Mouse (Mus musculus): Measurements from ENCODE around the gene Pigm. TPM values are rescaled to one million over a fixed set of nuclear protein-coding genes. Genes with fewer than 3 reads are reported as not detected.
A peak's percentile ranks its signal among the peaks of the same experiment; 100 is the strongest.

The Pigm gene
- total RNA-seq, 2 experiments from 2014 or later: 7.8 to 8.3 TPM

GRCm38 (mm10) chr1:172406077-172406706 lies 29.8 kb downstream of the Pigm start:
- intact Hi-C loops (cut with DNase I): no loop called here

DNA sequence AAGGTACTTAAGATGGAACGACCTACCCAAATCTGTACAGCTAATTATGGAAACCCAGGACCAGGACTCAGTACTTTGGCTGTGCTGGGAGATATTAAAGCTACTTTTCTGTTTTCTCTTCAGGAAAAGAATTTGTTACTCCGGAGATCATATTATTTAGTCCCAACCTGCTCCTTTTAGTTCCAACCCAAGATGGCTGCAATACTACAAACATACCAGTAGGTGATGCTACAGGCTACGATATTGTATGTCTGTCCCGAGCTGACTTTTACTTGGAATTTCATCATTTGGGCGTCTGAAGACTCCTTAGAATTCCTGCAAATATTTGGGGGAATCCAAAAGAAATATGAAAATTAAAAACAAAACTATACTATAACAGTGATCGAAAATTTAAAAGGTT lies 32.6 kb downstream of the Pigm start:
- intact Hi-C loops (cut with DNase I): no loop called here
- DNase-seq (ENCODE audit: low spot score in 2 of 2): no peak

More at GRCm38 (mm10) chr1:172406077-172406706, 29.8 kb downstream of the Pigm start:
- no peak for DNase-seq (ENCODE audit: low spot score in 2 of 2)

GRCm38 (mm10) chr1:172409431-172409830 lies 33.1 kb downstream of the Pigm start:
- intact Hi-C loops (cut with DNase I): no loop called here
- no peak for DNase-seq (ENCODE audit: low spot score in 2 of 2)

GRCm38 (mm10) chr1:172410806-172411205 lies 34.5 kb downstream of the Pigm start:
- intact Hi-C loops (cut with DNase I): loop anchor here (5.0 kb wide), 2 partner anchors 206 to 221 kb away; partner anchors contain the start of gene Dusp23
- peak; percentile 23 to 46 for DNase-seq (ENCODE audit: low spot score in 2 of 2)

DNA sequence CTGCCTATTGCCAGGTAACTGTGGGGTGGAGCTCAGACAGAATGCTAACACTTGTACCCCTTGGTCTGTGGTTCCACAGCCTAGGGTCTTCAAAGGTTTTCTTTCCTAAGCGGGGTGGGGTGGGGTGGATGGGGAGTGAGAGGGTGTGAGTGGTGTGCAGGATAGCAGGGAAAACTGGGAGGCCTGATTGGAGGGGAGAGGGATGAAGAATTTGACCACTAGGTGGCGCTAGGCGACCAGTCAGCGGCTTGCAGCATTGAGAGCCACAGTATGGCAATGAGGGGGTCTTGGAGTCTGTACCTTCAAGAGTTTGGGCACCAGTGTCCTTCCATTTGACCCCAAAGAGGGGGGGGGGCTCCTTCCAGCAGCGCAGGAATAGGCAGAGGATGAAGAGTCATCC lies 35.9 kb downstream of the Pigm start:
- intact Hi-C loops (cut with DNase I): loop anchor here (1.0 to 5.0 kb wide), 3 partner anchors 78 to 220 kb away; partner anchors contain the start of gene Dusp23
- DNase-seq (ENCODE audit: low spot score in 2 of 2): peak; percentile 65 to 73

GRCm38 (mm10) chr1:172413491-172414230 lies 37.3 kb downstream of the Pigm start:
- no peak for DNase-seq (ENCODE audit: low spot score in 2 of 2)
- intact Hi-C loops (cut with DNase I): loop anchor here (2.0 to 5.0 kb wide), 3 partner anchors 204 to 987 kb away; partner anchors contain the start of gene Dusp23

DNA sequence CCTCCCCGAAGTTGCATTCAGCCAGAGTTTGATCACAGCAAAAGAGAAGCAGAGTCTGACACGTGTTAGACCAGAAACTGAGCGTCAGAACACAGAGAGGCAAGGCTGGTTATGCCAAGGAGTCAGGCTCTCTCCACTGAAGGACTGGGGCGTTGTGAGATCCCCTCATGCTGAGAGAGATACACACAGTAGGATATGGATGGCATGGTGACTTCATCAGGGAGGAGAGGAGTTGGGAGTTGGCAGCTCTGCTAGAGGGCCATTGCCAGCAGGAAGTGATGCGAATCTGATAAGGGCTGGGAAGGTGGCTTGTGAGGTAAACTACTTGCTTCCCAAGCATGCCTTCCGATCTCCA lies 37.9 kb downstream of the Pigm start:
- no peak for DNase-seq (ENCODE audit: low spot score in 2 of 2)
- intact Hi-C loops (cut with DNase I): loop anchor here (2.0 to 5.0 kb wide), 3 partner anchors 203 to 987 kb away; partner anchors contain the start of gene Dusp23

- intact Hi-C loops (cut with DNase I): loop anchor here (2.0 kb wide), 1 partner anchor 986 kb away; no protein-coding TSS in a partner anchor
- no peak for DNase-seq (ENCODE audit: low spot score in 2 of 2)
These were observed 38.7 kb downstream of the Pigm start for GRCm38 (mm10) chr1:172415061-172415460.

DNA sequence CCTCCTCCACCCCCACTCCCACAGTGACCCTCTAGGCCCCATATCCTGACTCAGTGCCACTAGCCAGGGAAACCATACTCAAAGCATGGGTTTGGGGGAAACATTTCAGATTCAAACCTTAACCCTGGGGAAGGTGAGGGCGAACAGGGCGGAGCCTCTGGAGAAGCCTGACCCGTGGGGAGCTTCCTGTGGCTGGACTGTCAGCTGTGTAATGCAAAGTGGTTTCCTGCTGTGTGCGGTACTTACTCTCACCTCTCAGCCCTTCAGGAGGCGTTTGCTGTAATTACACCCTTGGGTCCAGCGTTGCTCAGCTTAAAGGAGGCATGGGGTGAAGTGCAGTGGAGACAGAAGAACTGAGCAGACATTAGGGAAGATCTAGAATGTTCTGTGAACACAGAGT lies 41.8 kb downstream of the Pigm start:
- DNase-seq (ENCODE audit: low spot score in 2 of 2): no peak
- intact Hi-C loops (cut with DNase I): no loop called here

- intact Hi-C loops (cut with DNase I): no loop called here
- no peak for DNase-seq (ENCODE audit: low spot score in 2 of 2)
These were observed 42.3 kb downstream of the Pigm start for GRCm38 (mm10) chr1:172418642-172419041.

DNA sequence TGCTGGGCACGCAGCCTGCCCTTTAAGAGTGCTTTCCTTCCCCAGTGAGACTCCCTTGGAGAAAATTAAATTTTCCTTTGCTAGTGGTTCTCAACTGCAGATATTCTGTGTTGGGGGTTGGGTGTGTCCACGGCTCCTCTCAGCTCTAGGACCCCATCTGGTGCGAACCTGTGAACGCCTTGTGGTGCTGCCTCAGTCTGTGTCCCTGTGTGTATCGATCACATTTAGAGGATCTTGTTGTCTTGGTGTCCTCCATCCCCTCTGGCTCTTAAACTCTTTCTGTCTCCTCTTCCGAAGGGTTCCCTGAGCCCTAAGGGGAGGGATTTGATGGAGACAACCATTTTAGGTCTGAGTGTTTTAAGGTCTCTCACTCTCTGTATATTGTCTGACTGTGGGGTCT lies 43.8 kb downstream of the Pigm start:
- intact Hi-C loops (cut with DNase I): no loop called here
- no peak for DNase-seq (ENCODE audit: low spot score in 2 of 2)

- DNase-seq (ENCODE audit: low spot score in 2 of 2): no peak
- intact Hi-C loops (cut with DNase I): no loop called here
These were observed 47.0 kb downstream of the Pigm start for GRCm38 (mm10) chr1:172423393-172423792.

DNA sequence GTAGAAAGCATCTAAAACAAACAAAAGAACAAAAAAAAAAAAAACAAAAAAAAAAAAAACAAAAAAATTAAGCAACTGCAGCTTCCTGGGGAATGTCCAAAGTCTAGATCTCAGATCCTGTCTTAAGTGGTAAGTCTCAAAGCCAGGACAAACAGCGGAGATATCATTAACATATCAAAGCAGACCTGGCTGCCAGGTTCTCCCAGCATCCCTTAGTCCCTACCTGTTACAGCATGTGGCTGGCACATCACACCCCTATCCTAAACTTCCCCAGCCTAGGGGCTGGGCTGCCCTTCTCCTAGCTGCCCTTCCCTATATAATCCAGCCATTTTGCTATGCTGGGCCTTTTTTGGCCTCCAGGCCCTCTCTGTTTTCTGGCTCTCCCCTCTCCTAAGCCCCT lies 50.1 kb downstream of the Pigm start:
- no peak for DNase-seq (ENCODE audit: low spot score in 2 of 2)
- intact Hi-C loops (cut with DNase I): no loop called here

GRCm38 (mm10) chr1:172427841-172428240 lies 51.5 kb downstream of the Pigm start:
- DNase-seq (ENCODE audit: low spot score in 2 of 2): no peak
- intact Hi-C loops (cut with DNase I): no loop called here

DNA sequence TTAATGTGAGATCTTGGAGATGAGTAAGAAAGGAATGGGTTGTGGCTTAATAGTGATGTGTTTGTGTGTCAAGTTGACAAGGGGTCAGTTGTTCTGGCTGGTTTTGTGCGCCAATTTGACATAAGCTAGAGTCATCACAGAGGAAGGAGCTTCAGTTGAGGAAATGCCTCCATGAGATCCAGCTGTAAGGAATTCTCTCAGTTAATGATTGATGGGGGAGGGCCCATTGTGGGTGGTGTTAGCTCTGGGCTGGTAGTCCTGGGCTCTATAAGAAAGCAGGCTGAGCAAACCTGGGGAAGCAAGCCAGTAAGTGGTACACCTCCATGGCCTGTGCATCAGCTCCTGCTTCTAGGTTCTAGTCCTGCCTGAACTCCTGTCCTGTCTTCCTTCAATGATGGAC lies 52.3 kb downstream of the Pigm start:
- no peak for DNase-seq (ENCODE audit: low spot score in 2 of 2)
- intact Hi-C loops (cut with DNase I): no loop called here

- intact Hi-C loops (cut with DNase I): no loop called here
These were observed 54.4 kb downstream of the Pigm start for GRCm38 (mm10) chr1:172430731-172431220.

GRCm38 (mm10) chr1:172431836-172432586 lies 55.7 kb downstream of the Pigm start:
- intact Hi-C loops (cut with DNase I): no loop called here
- DNase-seq (ENCODE audit: low spot score in 2 of 2): no peak

More at GRCm38 (mm10) chr1:172430731-172431220, 54.4 kb downstream of the Pigm start:
- DNase-seq (ENCODE audit: low spot score in 2 of 2): no peak

GRCm38 (mm10) chr1:172432587-172432955 lies 56.2 kb downstream of the Pigm start:
- intact Hi-C loops (cut with DNase I): no loop called here
- DNase-seq (ENCODE audit: low spot score in 2 of 2): no peak

GRCm38 (mm10) chr1:172433012-172433850 lies 56.9 kb downstream of the Pigm start:
- intact Hi-C loops (cut with DNase I): no loop called here

More at GRCm38 (mm10) chr1:172433012-172433850, 56.9 kb downstream of the Pigm start:
- DNase-seq (ENCODE audit: low spot score in 2 of 2): no peak

Measured in left cerebral cortex, postnatal 36 days (tissue).